14 mouse cellular contexts compared by ENCODE assay signal in the genomic region with DNA sequence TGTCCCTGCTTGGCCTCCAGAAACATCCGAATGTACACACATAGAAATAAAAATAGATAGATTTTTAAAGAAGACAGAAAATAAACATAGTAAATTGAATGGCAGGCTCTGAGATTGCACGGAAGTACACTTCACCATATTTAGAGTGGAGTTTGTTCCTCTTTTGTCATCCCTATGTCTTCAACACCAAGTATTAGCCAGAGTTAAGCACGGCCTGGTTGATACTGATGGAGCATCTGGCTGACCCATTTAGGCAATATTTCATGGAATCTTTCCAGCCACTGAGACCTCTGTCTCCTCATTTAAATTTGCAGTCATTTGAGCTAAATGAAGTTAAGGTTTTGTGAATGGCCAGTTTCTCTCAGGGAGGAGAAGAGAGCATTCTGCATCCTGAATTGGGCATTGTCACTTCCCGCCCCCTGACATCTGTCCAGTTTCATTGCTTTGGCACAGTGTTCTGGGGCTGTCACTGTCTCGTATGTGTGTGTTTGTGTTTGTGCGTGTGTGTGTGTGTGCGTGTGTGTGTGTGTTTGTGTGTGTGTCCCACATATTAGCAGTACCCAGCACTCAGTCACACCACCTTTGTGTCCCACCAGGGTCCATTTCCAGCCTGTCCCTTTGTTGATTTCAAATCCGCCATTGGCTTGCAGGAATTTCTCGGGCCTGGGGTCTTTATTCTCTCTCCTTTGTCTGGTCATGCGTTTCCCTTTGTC. TPM values are rescaled to one million over a fixed set of nuclear protein-coding genes. Genes with fewer than 3 reads are reported as not detected.
DNase-seq lines count a peak whose midpoint lies in the region; ATAC-seq and TF ChIP-seq lines count a peak whose summit lies in the region.
"Had no signal": no experiment of that assay in that cellular context is flagged by ENCODE, and none has a peak within 500 bp of the region (broad histone marks: within the 10 kb centered on the region; RNA-seq: fewer than 3 reads in every experiment).

No protein-coding gene starts in this region.

- TF ChIP-seq CTCF in left cerebral cortex, adult 2 months (IDR thresholded peaks at IDR 0.05): no peak
- TF ChIP-seq CTCF in midbrain, postnatal 0 days (IDR thresholded peaks at IDR 0.05): no peak

- 26% methylated on average over 10 of the region's 10 CpGs for WGBS in hindbrain, embryonic 13.5 days
- 32% methylated on average over 10 of the region's 10 CpGs for WGBS in midbrain, postnatal 0 days

- peaks cover 27% of the 10 kb centered on the region for H3K36me3 ChIP-seq in hindbrain, embryonic 13.5 days
- H3K36me3 ChIP-seq in midbrain, postnatal 0 days (ENCODE audit: insufficient read depth, low read length): peaks cover 22% of the 10 kb centered on the region; the same call in 1 of the 2 replicates
- H3K36me3 ChIP-seq: limb, embryonic 12.5 days had no signal

- H3K4me2 ChIP-seq in hindbrain, embryonic 13.5 days: peak overlapping the region; percentile 40
- H3K4me2 ChIP-seq in midbrain, postnatal 0 days (ENCODE audit: low read depth, low read length, poor library complexity, severe bottlenecking): 0 out of 2 replicates have a peak overlapping the region, but pooled peaks have one; percentile 13
- H3K4me2 ChIP-seq: limb, embryonic 12.5 days had no signal

- intact Hi-C loops in left cerebral cortex, postnatal 25 days (cut with DNase I): no loop called here
- intact Hi-C loops in left cerebral cortex, adult 2 months (cut with DNase I): loop anchor here (10.0 kb wide), 1 partner anchor 167 kb away; a partner anchor contains a TSS

- no peaks in the 10 kb centered on the region for H3K27me3 ChIP-seq in hindbrain, embryonic 13.5 days
- H3K27me3 ChIP-seq in midbrain, postnatal 0 days (ENCODE audit: insufficient read depth, low read length): no peaks in the 10 kb centered on the region

- peaks cover 64% of the 10 kb centered on the region for H3K4me1 ChIP-seq in hindbrain, embryonic 13.5 days (replicated peaks)
- no peaks in the 10 kb centered on the region; the same call in 1 of the 2 replicates for H3K4me1 ChIP-seq in midbrain, postnatal 0 days (ENCODE audit: insufficient read depth, low read length)

- no peak overlapping the region for H3K27ac ChIP-seq in left cerebral cortex, adult 2 months
- peak overlapping the region; percentile 89 for H3K27ac ChIP-seq in hindbrain, embryonic 13.5 days
- H3K27ac ChIP-seq in midbrain, postnatal 0 days (ENCODE audit: low read depth, low read length): peak overlapping the region; percentile 4; the same call in 1 of the 2 replicates
- H3K27ac ChIP-seq: limb, embryonic 12.5 days had no signal

- no peak for ATAC-seq in hindbrain, embryonic 13.5 days (ENCODE audit: low FRiP score)
- ATAC-seq in midbrain, postnatal 0 days (ENCODE audit: low FRiP score): no peak
- no peak for ATAC-seq in inflammation-experienced regulatory T-cells, adult 6 months
- no peak for ATAC-seq in granulocyte monocyte progenitor cell, adult 5-6 weeks (replicated peaks; ENCODE audit: poor library complexity, severe bottlenecking)

- H3K9ac ChIP-seq in hindbrain, embryonic 13.5 days: peak overlapping the region; percentile 60
- H3K9ac ChIP-seq in midbrain, postnatal 0 days (replicated peaks; ENCODE audit: low read length, poor library complexity, severe bottlenecking): no peak overlapping the region
- H3K9ac ChIP-seq: limb, embryonic 12.5 days had no signal

- H3K9me3 ChIP-seq in hindbrain, embryonic 13.5 days: no peaks in the 10 kb centered on the region
- no peaks in the 10 kb centered on the region for H3K9me3 ChIP-seq in midbrain, postnatal 0 days (ENCODE audit: low read length)
- H3K9me3 ChIP-seq: limb, embryonic 12.5 days had no signal

- no peak overlapping the region for H3K4me3 ChIP-seq in left cerebral cortex, adult 2 months
- 0 out of 2 replicates have a peak overlapping the region, but pooled peaks have one; percentile 1 for H3K4me3 ChIP-seq in hindbrain, embryonic 13.5 days
- H3K4me3 ChIP-seq in midbrain, postnatal 0 days (ENCODE audit: low read depth, low read length): no peak overlapping the region
- H3K4me3 ChIP-seq: limb, embryonic 12.5 days had no signal

- peak; percentile 10 to 64 for DNase-seq in left cerebral cortex, postnatal 25 days (ENCODE audit: low spot score in 2 of 2)
- DNase-seq in left cerebral cortex, adult 2 months (ENCODE audit: extremely low spot score in 1 of 2, low spot score in 2 of 2): no peak
- DNase-seq in embryo, embryonic 9.5 days (ENCODE audit: extremely low spot score): peak; percentile 62
- peak; percentile 31 for DNase-seq in midbrain, postnatal 0 days (ENCODE audit: low spot score)
- DNase-seq in heart, postnatal 4 days: no peak
- DNase-seq: adrenal gland, adult 2 months; cerebellum, adult 11-12 months; heart, postnatal 36 days; kidney, postnatal 4 days had no signal

RNA-seq across cellular contexts. Expression of a gene that starts 6.8 kb away (rescaled TPM):
- total RNA-seq in left cerebral cortex, postnatal 25 days (2021): 10 to 100 TPM; 27.7 to 31.5 TPM
- total RNA-seq in left cerebral cortex, adult 2 months (2021): 10 to 100 TPM; 21.2 to 27.3 TPM
- polyA plus RNA-seq in hindbrain, embryonic 13.5 days (2015; fragmentation: Nextera tagmentation; extraction: Ambion mirVana): 180 and 199 TPM in 2 replicates
- 334 and 374 TPM in 2 replicates for total RNA-seq in midbrain, postnatal 0 days (2014; rRNA removed)
- 232 and 234 TPM in 2 replicates for polyA plus RNA-seq in midbrain, postnatal 0 days (2015; fragmentation: Nextera tagmentation; extraction: Ambion mirVana)
- 1 to 10 TPM; 1.6 to 2.0 TPM for total RNA-seq in heart, postnatal 4 days (2021)
- polyA plus RNA-seq in inflammation-experienced regulatory T-cells, adult 6 months (2017; shearing (Covaris generic)): 1 to 10 TPM in 1 of 3 experiments, under 1 TPM in 1, not detected in 1; 0.13 to 1.5 TPM
- not detected in 2 replicates for total RNA-seq in granulocyte monocyte progenitor cell, adult 5-6 weeks (2014; fragmentation: Nextera tagmentation)
- not detected in 2 replicates for total RNA-seq in granulocyte monocyte progenitor cell, adult 5-6 weeks (2017)
- total RNA-seq: megakaryocyte-erythroid progenitor cell, adult 5-6 weeks had no signal

RNA-seq across cellular contexts. Expression of a gene that starts 51.6 kb away (rescaled TPM):
- 1 to 10 TPM; 6.7 to 8.0 TPM for total RNA-seq in left cerebral cortex, postnatal 25 days (2021)
- total RNA-seq in left cerebral cortex, adult 2 months (2021): 1 to 10 TPM; 5.5 to 6.2 TPM
- 61.6 and 69.1 TPM in 2 replicates for polyA plus RNA-seq in hindbrain, embryonic 13.5 days (2015; fragmentation: Nextera tagmentation; extraction: Ambion mirVana)
- total RNA-seq in midbrain, postnatal 0 days (2014; rRNA removed): 8.9 and 9.4 TPM in 2 replicates
- polyA plus RNA-seq in midbrain, postnatal 0 days (2015; fragmentation: Nextera tagmentation; extraction: Ambion mirVana): 19.6 and 22.6 TPM in 2 replicates
- total RNA-seq in heart, postnatal 4 days (2021): 100 to 1,000 TPM; 141 to 145 TPM
- 100 to 1,000 TPM in 1 of 3 experiments, 10 to 100 TPM in 2; 31.9 to 201 (median 58.8) TPM for polyA plus RNA-seq in inflammation-experienced regulatory T-cells, adult 6 months (2017; shearing (Covaris generic))
- total RNA-seq in granulocyte monocyte progenitor cell, adult 5-6 weeks (2014; fragmentation: Nextera tagmentation): 78.6 and 110 TPM in 2 replicates
- total RNA-seq in granulocyte monocyte progenitor cell, adult 5-6 weeks (2017): 84.8 and 124 TPM in 2 replicates

Comparison
In these comparisons a context has a peak if more than half of its experiments do, and no peak if none do; other contexts are left out.
1. DNase-seq: peak in left cerebral cortex, postnatal 25 days (2 of 2), embryo, embryonic 9.5 days (single experiment) and midbrain, postnatal 0 days (single experiment); none in left cerebral cortex, adult 2 months (0 of 2) and heart, postnatal 4 days (single experiment).
2. RNA of a gene that starts 6.8 kb away (total RNA-seq): 334 to 374 TPM in midbrain, postnatal 0 days; 27.7 to 31.5 TPM in left cerebral cortex, postnatal 25 days, 21.2 to 27.3 TPM in left cerebral cortex, adult 2 months, 1.6 to 2.0 TPM in heart, postnatal 4 days and not detected in granulocyte monocyte progenitor cell, adult 5-6 weeks; every median in the first group is over 10 times any median in the second.